Mouse (Mus musculus): ENCODE measurements around the gene Eps8l2. TPM values are rescaled to one million over a fixed set of nuclear protein-coding genes. Genes with fewer than 3 reads are reported as not detected.

The Eps8l2 gene
- polyA plus RNA-seq, 1 experiment = 2.9 TPM

DNA sequence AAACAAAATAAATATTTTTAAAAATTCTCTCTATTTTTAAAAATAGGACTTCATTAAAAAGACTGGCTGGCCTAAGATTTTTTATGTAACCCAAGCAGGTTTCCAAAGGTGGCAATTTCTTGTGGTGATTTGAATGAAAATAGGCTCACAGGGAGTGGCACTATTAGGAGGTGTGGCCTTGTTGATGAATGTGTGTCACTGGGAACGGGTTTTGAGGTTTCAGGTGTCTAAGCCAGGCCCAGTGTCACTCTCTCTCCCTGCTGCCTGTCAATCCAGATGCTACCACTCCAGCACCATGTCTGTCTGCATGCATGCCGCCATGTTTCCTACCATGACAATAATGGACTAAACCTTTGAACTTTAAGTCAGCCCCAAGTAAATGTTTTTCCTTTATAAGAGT is 19.2 kb upstream of the Eps8l2 start:
- no peak overlapping the region for H3K27ac ChIP-seq (replicated peaks; ENCODE audit: low read depth, low read length)
- H3K4me3 ChIP-seq (ENCODE audit: insufficient read depth, low read depth, low read length) = no peak overlapping the region
- no peaks in the 10 kb centered on the region for H3K4me1 ChIP-seq (ENCODE audit: control insufficient read depth, insufficient read depth, insufficient read length, low read length)

DNA sequence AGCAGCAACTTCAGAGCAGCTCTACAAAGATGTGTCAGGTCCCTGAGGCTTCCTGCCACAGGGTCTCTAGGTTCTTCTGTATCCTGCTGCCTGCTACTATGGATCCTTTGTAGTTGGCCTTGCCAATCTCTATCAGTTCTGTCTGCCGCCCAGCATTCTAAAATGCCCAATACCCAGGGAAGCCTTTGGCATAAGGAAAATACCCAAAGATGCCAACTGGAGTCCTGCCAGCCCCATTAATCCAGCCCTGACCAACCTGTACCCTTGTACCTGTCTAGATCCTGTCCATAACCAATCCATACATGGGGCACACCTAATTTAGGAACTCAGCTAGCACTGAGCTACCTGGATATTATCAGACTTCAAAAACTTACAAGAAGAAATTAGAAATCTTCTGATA is 14.0 kb upstream of the Eps8l2 start:
- H3K4me3 ChIP-seq (ENCODE audit: insufficient read depth, low read depth, low read length) = no peak overlapping the region
- no peak overlapping the region for H3K27ac ChIP-seq (replicated peaks; ENCODE audit: low read depth, low read length)
- H3K4me1 ChIP-seq (ENCODE audit: control insufficient read depth, insufficient read depth, insufficient read length, low read length) = peaks cover 16% of the 10 kb centered on the region

DNA sequence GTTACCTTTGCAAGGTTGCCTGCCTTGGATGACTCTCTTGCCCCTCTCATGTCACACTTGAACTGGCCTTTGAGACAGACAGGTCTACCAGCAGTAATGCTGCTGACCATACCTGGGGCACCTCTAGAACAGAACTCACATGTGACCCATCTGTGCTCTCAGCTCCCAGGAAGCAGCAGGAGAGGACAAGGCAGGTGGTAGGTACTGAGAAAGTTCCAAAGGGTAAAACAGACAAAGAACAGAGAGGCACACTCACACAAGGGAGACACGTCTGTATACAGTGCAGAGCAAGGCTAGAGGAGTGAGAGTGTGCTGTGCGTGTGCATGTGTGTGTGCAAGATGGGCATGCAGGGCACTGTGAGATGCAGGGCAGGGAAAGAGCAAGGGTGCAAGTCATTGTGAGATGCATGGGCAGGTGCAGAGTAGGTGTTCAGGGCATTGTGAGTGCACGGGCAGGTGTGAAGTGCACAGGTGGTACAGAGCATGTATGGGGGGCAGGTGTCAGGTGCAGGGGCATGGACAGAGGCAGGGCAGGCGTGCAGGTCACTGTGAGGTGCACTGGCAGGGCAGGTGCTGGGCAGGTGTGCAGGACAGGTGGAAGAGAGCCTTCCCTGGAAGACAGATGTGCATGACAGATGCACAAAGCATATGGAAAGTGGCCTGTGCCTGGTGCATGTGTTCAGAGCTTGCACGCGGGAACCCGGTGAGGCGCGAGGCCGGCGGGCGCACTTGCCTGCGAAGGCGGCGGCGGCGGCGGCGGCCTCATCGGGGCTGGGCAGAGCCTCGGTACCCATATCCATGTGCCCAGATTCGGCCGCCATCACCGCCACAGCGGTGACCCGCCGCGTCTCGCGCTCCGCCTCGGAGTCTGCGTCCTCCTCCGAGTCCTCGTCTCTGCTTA is 11.9 kb upstream of the Eps8l2 start:
- Histone ChIP-seq H3K4me1 (ENCODE audit: control insufficient read depth, insufficient read depth, insufficient read length, low read length) (peaks cover 16% of the 10 kb centered on the region), H3K4me3 (ENCODE audit: insufficient read depth, low read depth, low read length) (peak overlapping the region; percentile 75), H3K27ac (replicated peaks; ENCODE audit: low read depth, low read length) (peak overlapping the region; percentile 38)

DNA sequence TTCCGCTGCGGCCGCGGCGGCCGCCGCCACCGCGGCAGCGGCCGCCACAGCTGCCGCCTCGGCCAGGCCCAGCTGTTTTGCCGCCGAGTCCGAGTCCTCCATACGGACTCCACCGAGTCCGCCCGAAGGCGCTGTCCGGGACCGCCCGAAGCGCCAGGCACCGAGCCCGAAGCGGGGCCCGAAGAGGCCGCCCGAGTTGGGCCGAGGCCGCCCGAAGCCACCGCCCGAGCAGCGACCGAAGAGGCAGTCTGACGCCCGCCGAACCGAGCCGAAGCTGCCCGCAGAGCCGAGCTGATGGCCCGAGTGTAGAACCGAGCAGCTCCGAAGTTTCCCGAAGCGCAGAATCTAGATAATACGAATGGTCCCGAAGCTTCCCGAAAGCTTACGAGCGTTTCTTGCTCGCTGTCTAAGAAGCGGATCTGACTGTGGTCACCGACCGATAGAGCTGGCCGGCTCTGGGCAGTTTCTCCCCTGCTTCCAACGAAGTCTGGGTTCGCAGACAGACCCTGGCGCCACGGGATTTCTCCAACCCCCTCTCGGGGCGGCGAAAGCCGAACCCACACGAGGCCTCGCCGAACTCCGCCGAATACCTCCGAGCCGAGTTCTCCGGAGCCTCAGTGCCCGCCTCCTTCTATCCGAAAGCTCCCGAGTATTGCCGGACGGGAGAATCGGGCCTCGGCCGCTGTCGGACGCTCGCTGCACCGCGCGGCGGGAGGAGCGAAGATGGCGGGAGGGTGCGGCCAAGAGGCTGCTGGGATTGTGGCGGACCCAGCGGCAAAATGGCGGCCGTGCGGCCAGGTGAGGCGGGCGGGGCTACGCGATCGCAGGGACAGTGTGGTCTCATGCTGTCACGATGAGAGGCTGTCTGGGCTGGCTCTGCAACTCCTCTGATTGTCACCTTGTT is 11.0 kb upstream of the Eps8l2 start, which contains the start of the genes Deaf1 and Tmem80:
Gene Deaf1 (minus strand): TSS at position 222 of the 904 bp plus-strand sequence.
Gene Tmem80 (plus strand): TSS at position 271 of the 904 bp plus-strand sequence.
- Histone ChIP-seq H3K4me3 (ENCODE audit: insufficient read depth, low read depth, low read length) (peak within 1 kb of the TSS; percentile 75), H3K4me1 (ENCODE audit: control insufficient read depth, insufficient read depth, insufficient read length, low read length) (peaks cover 16% of the 10 kb centered on the region)

DNA sequence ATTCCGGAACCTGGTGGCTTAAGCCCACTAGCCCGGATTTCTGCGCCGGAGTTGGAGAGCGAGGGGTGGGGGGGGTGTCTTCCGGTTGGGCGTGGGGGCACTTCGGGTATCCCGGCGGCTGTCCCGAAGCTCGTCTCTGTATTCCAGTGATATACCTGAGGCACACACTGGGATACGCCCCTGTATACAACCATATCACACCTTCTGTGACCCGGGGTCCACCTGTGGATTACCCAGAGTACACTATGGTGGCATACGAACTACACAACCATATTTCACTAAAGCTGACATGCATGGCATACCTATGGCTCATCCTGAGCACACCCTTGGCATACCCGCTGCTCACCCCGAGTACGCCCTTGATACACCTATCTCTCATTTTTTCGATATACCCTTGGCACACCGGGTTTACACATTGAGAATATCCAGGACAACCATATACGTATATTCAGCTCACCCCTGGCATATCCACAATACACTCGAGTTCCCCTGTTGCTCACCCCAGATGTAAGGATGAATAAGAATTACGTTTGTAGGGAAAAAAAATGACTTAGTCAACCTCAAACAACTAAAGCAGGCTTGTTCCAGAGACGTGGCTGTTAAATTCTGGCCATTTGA is 10.2 kb upstream of the Eps8l2 start:
- peak overlapping the region; percentile 86 for H3K27ac ChIP-seq (replicated peaks; ENCODE audit: low read depth, low read length)
- H3K4me3 ChIP-seq (ENCODE audit: insufficient read depth, low read depth, low read length) = peak overlapping the region; percentile 75
- H3K4me1 ChIP-seq (ENCODE audit: control insufficient read depth, insufficient read depth, insufficient read length, low read length) = peaks cover 16% of the 10 kb centered on the region

More for the DNA sequence above, 11.0 kb upstream of the Eps8l2 start, which contains the start of the genes Deaf1 and Tmem80:
- peak within 1 kb of the TSS; percentile 99 for H3K27ac ChIP-seq (replicated peaks; ENCODE audit: low read depth, low read length)

DNA sequence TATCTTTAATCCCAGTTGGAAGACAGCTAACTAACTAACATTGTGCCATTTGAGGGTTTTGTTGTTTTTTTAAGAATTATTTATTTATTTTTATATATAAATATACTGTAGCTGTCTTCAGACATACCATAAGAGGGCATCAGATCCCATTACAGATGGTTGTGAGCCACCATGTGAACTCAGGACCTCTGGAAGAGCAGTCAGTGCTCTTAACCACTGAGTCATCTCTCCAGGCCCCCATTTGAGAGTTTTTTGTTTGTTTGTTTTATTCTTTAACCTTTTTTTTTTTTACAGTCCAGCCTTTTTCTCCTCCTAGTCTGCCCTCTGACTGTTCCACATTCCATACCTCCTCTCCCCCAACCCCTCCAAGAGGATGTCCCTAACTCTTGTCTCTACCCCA is 8.0 kb upstream of the Eps8l2 start:
- Histone ChIP-seq H3K27ac (replicated peaks; ENCODE audit: low read depth, low read length) (no peak overlapping the region), H3K4me1 (ENCODE audit: control insufficient read depth, insufficient read depth, insufficient read length, low read length) (peaks cover 20% of the 10 kb centered on the region), H3K4me3 (ENCODE audit: insufficient read depth, low read depth, low read length) (no peak overlapping the region)

DNA sequence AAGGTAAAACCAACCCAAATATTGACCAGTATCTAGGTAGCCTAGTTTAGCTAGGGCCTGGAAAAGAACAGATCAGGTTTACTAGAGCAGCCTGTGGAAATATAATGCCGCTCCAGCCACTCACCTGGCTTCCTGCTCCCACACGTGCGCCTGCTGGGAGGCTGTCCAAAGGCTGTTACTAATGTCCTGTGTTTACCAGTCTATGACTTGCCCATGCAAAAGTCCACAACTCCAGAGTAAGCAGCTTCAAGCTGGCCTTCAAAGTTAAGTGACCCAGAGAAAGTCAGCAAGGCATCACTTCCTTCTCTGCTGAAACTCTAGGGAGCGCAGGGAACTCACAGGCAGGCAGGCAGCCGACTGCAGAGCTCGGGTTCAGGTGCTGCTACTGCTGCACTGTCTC is 6.7 kb upstream of the Eps8l2 start:
- no peak overlapping the region for H3K27ac ChIP-seq (replicated peaks; ENCODE audit: low read depth, low read length)
- H3K4me1 ChIP-seq (ENCODE audit: control insufficient read depth, insufficient read depth, insufficient read length, low read length) = peaks cover 12% of the 10 kb centered on the region
- H3K4me3 ChIP-seq (ENCODE audit: insufficient read depth, low read depth, low read length) = no peak overlapping the region

DNA sequence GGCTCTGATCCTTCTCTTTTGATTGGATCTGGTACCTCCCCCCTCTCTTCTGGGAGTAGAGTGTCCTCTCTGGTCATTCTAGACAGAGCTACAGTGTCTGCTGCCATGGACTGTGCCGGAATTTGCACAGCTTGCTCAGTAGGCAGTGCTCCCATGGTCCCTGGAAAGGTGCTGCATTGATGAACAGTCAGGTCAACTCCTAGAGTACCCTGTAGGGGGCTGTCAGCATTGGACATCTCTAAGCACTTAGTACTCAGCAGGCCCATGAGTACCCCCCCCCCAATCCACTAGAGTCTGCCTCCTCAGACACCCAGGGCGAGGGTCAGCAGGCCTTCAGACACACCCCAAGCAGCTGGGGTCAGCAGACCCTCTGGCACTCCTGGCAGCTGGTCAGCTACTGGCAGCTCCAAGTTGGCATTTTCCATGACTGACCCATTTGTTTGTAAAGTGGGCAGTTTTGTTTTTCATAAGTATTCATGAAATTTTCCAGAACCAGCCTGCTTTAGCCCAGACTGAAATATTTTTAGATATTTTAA is 3.6 kb upstream of the Eps8l2 start:
- Histone ChIP-seq H3K27ac (replicated peaks; ENCODE audit: low read depth, low read length) (no peak overlapping the region), H3K4me1 (ENCODE audit: control insufficient read depth, insufficient read depth, insufficient read length, low read length) (peaks cover 30% of the 10 kb centered on the region), H3K4me3 (ENCODE audit: insufficient read depth, low read depth, low read length) (no peak overlapping the region)

DNA sequence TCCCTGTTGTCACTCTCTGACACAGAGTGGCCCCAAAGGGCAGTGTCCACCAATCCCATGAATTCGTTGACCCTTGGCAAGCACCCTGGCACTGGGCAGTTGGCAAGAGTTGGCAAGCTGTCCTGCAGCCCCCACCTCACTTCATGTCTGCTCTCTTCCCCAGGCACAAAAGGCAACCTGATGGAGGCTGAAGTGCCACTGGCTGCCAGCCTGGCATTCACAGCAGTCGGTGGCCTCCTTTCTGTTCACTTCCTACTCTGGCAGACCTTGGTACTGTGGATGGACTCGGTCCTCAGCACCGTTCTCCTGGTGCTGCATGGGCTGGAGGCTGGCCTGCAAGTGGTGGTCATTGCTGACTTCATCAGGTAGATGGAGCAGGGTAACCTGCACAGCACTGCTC is 3.0 kb upstream of the Eps8l2 start:
- Histone ChIP-seq H3K4me1 (ENCODE audit: control insufficient read depth, insufficient read depth, insufficient read length, low read length) (peaks cover 34% of the 10 kb centered on the region), H3K4me3 (ENCODE audit: insufficient read depth, low read depth, low read length) (no peak overlapping the region), H3K27ac (replicated peaks; ENCODE audit: low read depth, low read length) (no peak overlapping the region)

DNA sequence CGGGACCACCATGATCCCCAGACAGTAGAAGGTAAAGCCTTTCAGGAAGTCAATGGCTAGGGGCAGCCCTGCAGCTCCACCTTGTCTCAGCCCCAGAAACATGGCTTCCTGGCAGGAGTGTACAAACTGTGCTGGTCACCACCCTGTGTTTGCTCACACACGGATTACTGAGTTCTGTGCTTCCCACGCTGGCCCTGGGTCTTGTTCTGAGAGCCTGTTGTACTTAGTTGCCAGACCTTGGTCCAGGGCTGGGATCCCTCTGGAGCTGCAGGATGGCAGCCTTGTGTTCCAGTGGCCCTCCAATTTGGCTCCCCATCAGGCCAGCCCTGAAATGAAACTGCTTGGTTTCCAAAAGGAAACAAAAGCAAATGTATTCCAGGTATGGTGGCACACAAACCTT is 2.4 kb upstream of the Eps8l2 start:
- H3K4me1 ChIP-seq (ENCODE audit: control insufficient read depth, insufficient read depth, insufficient read length, low read length) = peaks cover 34% of the 10 kb centered on the region
- no peak overlapping the region for H3K27ac ChIP-seq (replicated peaks; ENCODE audit: low read depth, low read length)
- no peak overlapping the region for H3K4me3 ChIP-seq (ENCODE audit: insufficient read depth, low read depth, low read length)

DNA sequence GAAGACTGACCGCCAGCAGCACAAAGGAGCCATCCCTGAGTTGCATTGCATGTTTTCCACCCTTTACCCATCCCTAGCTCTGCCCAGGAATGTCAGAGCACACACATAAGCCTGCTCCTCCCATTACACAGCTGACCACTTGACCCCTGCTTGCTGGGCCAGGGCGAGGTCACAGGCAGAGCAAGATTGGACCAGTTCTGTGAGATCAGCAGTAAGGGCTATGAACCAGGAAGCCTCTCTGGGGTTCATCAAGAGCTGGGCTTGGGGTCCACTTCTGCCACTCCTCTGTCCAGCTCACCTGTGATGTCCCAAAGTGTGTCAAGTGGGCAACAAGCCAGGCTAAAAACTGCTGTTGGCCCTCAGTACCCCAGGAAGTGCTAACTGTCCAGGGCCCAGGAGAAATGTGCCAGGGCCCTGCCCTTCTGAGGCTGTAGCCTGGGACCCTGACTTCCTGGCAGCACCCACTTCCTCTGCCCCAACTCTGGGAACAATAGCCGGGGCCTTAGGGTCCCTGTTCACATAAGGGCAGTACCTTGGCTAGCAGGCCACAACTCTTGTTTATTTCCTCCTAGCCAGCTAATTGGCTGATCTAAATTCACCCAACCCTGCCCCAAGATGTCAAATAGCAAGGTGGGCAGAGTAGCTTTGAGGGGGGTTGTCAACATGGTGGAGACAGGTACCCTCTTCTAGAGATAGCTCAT is 814 bp upstream of the Eps8l2 start:
- Histone ChIP-seq H3K27ac (replicated peaks; ENCODE audit: low read depth, low read length) (peak overlapping the region; percentile 59), H3K4me1 (ENCODE audit: control insufficient read depth, insufficient read depth, insufficient read length, low read length) (peaks cover 34% of the 10 kb centered on the region), H3K4me3 (ENCODE audit: insufficient read depth, low read depth, low read length) (no peak overlapping the region)

DNA sequence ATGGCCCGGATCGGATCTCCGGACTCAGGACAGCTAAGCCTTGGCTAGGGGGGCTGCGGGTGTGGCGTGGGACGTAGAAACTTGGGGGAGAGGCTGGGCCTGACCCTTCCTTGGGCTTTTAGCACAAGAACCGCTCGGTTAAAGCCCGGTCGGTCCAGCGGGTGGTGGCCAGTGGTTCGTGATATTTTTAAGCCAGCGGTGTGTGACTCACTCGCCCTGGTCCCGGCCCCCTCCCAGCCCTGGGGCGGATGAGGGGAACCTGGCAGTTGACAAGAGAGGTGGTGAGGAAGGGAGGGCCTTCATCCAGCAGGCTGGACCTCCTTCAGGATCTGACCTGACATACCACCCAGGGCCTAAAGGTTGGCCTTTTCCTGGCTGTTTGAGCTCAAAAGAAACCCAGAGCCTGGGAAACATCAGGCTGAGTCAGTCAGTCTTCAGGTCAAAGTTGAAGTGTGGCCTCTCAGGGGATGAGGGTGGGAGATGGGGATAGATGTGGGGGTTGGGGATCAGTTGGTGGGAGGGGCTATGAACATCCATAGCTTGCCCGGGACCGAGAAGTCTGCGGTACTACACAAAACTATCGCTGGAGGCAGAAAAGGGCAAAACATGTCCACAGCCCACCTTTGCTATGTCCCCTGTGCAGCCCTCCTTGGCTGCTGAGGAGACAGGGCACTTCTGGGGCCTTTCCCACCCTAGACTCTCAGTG is 688 bp downstream of the Eps8l2 start:
- Histone ChIP-seq H3K27ac (replicated peaks; ENCODE audit: low read depth, low read length) (peak overlapping the region; percentile 16), H3K4me1 (ENCODE audit: control insufficient read depth, insufficient read depth, insufficient read length, low read length) (peaks cover 34% of the 10 kb centered on the region), H3K4me3 (ENCODE audit: insufficient read depth, low read depth, low read length) (peak overlapping the region; percentile 47)

DNA sequence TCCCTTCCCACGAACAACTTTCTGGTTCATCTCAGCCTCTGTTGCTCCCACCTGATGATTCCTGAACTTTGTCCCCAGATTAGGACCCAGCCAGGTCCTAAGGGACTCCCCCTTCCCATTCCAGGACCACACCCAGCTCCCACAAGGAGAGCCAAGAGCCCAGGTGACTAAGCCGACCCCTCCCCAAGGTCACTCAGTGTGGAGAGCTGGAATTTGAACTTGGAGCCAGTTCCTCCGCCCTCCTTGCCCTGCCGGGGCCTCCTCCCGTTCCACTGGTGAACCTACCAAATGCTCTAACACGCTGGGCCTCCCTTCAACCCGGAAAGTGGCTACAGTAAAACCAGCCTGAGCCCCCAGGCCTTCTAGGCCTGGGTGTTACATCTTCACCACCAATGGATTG is 1.3 kb downstream of the Eps8l2 start:
- peak overlapping the region; percentile 17; the same call in 1 of the 2 replicates for H3K4me3 ChIP-seq (ENCODE audit: insufficient read depth, low read depth, low read length)
- H3K27ac ChIP-seq (replicated peaks; ENCODE audit: low read depth, low read length) = no peak overlapping the region
- H3K4me1 ChIP-seq (ENCODE audit: control insufficient read depth, insufficient read depth, insufficient read length, low read length) = peaks cover 32% of the 10 kb centered on the region

DNA sequence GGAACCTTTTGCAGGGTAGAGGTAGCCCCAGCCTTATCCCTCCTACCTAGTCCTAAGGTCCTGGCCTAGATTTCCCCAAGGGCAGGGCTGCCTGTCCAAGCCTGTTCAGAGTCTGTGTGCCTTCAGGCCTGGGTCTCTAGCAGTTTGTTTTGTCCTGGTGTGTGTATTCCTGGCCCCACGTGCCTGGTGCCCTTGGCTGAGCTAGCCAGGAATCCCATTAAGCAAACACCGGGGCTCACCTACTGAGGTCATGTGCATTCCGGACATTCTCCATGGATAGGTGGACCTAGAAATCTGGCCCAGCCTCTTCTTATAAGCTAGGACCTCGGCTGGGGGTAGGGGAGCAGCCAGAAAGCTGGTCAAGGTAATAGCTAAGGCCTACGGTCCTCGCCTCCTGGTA is 1.8 kb downstream of the Eps8l2 start:
- no peak overlapping the region for H3K4me3 ChIP-seq (ENCODE audit: insufficient read depth, low read depth, low read length)
- H3K27ac ChIP-seq (replicated peaks; ENCODE audit: low read depth, low read length) = no peak overlapping the region
- peaks cover 30% of the 10 kb centered on the region for H3K4me1 ChIP-seq (ENCODE audit: control insufficient read depth, insufficient read depth, insufficient read length, low read length)

All from brown adipose tissue, adult 24 weeks (tissue).